Mouse (Mus musculus): ENCODE measurements around the gene Tmbim1.

GRCm38 (mm10) chr1:74335033-74335432 lies 29.6 kb upstream of the Tmbim1 start:
- no peak for TF ChIP-seq CTCF (IDR thresholded peaks at IDR 0.05; ENCODE audit: low read depth)
- TF ChIP-seq EP300 (IDR thresholded peaks at IDR 0.05; ENCODE audit: low read depth) = no peak

Data from liver, postnatal 0 days (tissue).